In genomic region chr2:116020451-116020951, GRCm38 (mm10) we compare ENCODE assay signal across 9 mouse cellular contexts. TPM values are rescaled to one million over a fixed set of nuclear protein-coding genes. Genes with fewer than 3 reads are reported as not detected.
A peak's percentile ranks its signal among the peaks of the same experiment; 100 is the strongest.
DNase-seq lines count a peak whose midpoint lies in the region; ATAC-seq and TF ChIP-seq lines count a peak whose summit lies in the region.
"Had no signal": no experiment of that assay in that cellular context is flagged by ENCODE, and none has a peak within 500 bp of the region (broad histone marks: within the 10 kb centered on the region; RNA-seq: fewer than 3 reads in every experiment).

No protein-coding gene starts in this region.

- TF ChIP-seq EP300 in lung, postnatal 0 days (IDR thresholded peaks at IDR 0.05) = no peak

- no peak for DNase-seq in kidney, postnatal 0 days (ENCODE audit: low spot score)
- DNase-seq in kidney, postnatal 14 days = no peak
- peak; percentile 63 for DNase-seq in hindbrain, embryonic 10.5 days (ENCODE audit: low spot score)
- DNase-seq in lung, postnatal 10 days = no peak
- no peak for DNase-seq in lung, postnatal 0 days (ENCODE audit: low spot score)
- no peak for DNase-seq in urinary bladder, adult 2 months (ENCODE audit: low spot score)

- no peaks in the 10 kb centered on the region for H3K9me3 ChIP-seq in kidney, postnatal 0 days (replicated peaks; ENCODE audit: low read length)
- no peaks in the 10 kb centered on the region for H3K9me3 ChIP-seq in hindbrain, embryonic 10.5 days
- no peaks in the 10 kb centered on the region for H3K9me3 ChIP-seq in liver, embryonic 16.5 days (replicated peaks; ENCODE audit: control insufficient read depth, low read length)
- H3K9me3 ChIP-seq in stomach, embryonic 16.5 days (replicated peaks; ENCODE audit: control insufficient read depth, low read length) = no peaks in the 10 kb centered on the region
- H3K9me3 ChIP-seq in lung, postnatal 0 days (ENCODE audit: low read length) = no peaks in the 10 kb centered on the region

- H3K4me3 ChIP-seq in kidney, postnatal 0 days (replicated peaks; ENCODE audit: low read depth, low read length) = no peak overlapping the region
- H3K4me3 ChIP-seq in hindbrain, embryonic 10.5 days = peak overlapping the region; percentile 36
- no peak overlapping the region for H3K4me3 ChIP-seq in liver, embryonic 16.5 days (ENCODE audit: low read depth, low read length)
- H3K4me3 ChIP-seq in stomach, embryonic 16.5 days (replicated peaks; ENCODE audit: low read length) = no peak overlapping the region
- no peak overlapping the region for H3K4me3 ChIP-seq in lung, postnatal 0 days (ENCODE audit: low read depth, low read length)

- H3K27ac ChIP-seq in kidney, postnatal 0 days = peak overlapping the region; percentile 56
- peak overlapping the region; percentile 90 for H3K27ac ChIP-seq in hindbrain, embryonic 10.5 days
- peak overlapping the region; percentile 23 for H3K27ac ChIP-seq in liver, embryonic 16.5 days (ENCODE audit: low read length)
- peak overlapping the region; percentile 56 for H3K27ac ChIP-seq in stomach, embryonic 16.5 days (ENCODE audit: low read length)
- no peak overlapping the region for H3K27ac ChIP-seq in lung, postnatal 0 days (ENCODE audit: low read length)

- no peaks in the 10 kb centered on the region for H3K27me3 ChIP-seq in kidney, postnatal 0 days (ENCODE audit: insufficient read depth, low read length)
- no peaks in the 10 kb centered on the region for H3K27me3 ChIP-seq in hindbrain, embryonic 10.5 days (ENCODE audit: insufficient read depth, poor library complexity, severe bottlenecking)
- H3K27me3 ChIP-seq in liver, embryonic 16.5 days (ENCODE audit: control insufficient read depth, insufficient read depth, low read depth, low read length) = no peaks in the 10 kb centered on the region
- H3K27me3 ChIP-seq in stomach, embryonic 16.5 days (ENCODE audit: control insufficient read depth, insufficient read depth, low read length) = no peaks in the 10 kb centered on the region
- no peaks in the 10 kb centered on the region for H3K27me3 ChIP-seq in lung, postnatal 0 days (replicated peaks; ENCODE audit: insufficient read depth, low read length)

- 0 out of 2 replicates have a peak, but pooled peaks cover 3% of the 10 kb centered on the region for H3K36me3 ChIP-seq in kidney, postnatal 0 days (ENCODE audit: insufficient read depth, low read length)
- peaks cover 29% of the 10 kb centered on the region for H3K36me3 ChIP-seq in hindbrain, embryonic 10.5 days
- no peaks in the 10 kb centered on the region for H3K36me3 ChIP-seq in liver, embryonic 16.5 days (ENCODE audit: control insufficient read depth, insufficient read depth)
- 0 out of 2 replicates have a peak, but pooled peaks cover 3% of the 10 kb centered on the region for H3K36me3 ChIP-seq in stomach, embryonic 16.5 days (ENCODE audit: control insufficient read depth, insufficient read depth, low read length)
- no peaks in the 10 kb centered on the region for H3K36me3 ChIP-seq in lung, postnatal 0 days (ENCODE audit: insufficient read depth, low read length)
- H3K36me3 ChIP-seq: G1E had no signal

- ATAC-seq in kidney, postnatal 0 days (replicated peaks; ENCODE audit: low FRiP score, low read depth) = peak; percentile 26; the same call in 1 of the 2 replicates
- ATAC-seq in liver, embryonic 16.5 days (ENCODE audit: low read depth) = peak; percentile 30; the same call in 1 of the 2 replicates
- ATAC-seq in stomach, embryonic 16.5 days (ENCODE audit: insufficient read depth, low FRiP score) = peak; percentile 41; the same call in 1 of the 2 replicates
- ATAC-seq in lung, postnatal 0 days = no peak

- peaks cover 11% of the 10 kb centered on the region for H3K4me1 ChIP-seq in kidney, postnatal 0 days (replicated peaks; ENCODE audit: insufficient read depth, low read length)
- H3K4me1 ChIP-seq in hindbrain, embryonic 10.5 days (replicated peaks) = peaks cover 51% of the 10 kb centered on the region
- H3K4me1 ChIP-seq in liver, embryonic 16.5 days (ENCODE audit: control insufficient read depth, low read depth, low read length) = no peaks in the 10 kb centered on the region; the same call in 1 of the 2 replicates
- H3K4me1 ChIP-seq in stomach, embryonic 16.5 days (ENCODE audit: control insufficient read depth, insufficient read depth, low read length) = peaks cover 31% of the 10 kb centered on the region
- peaks cover 6% of the 10 kb centered on the region; the same call in 1 of the 2 replicates for H3K4me1 ChIP-seq in lung, postnatal 0 days (ENCODE audit: insufficient read depth, low read depth, low read length)

- no peak for TF ChIP-seq CTCF in kidney, postnatal 0 days (IDR thresholded peaks at IDR 0.05; ENCODE audit: low read depth)
- TF ChIP-seq CTCF in lung, postnatal 0 days (IDR thresholded peaks at IDR 0.05) = no peak

- WGBS in kidney, postnatal 0 days = 46% methylated on average over 5 of the region's 5 CpGs
- 5% methylated on average over 5 of the region's 5 CpGs for WGBS in hindbrain, embryonic 10.5 days
- 47% methylated on average over 5 of the region's 5 CpGs for WGBS in liver, embryonic 16.5 days (ENCODE audit: insufficient replicate concordance)
- WGBS in stomach, embryonic 16.5 days = 44% methylated on average over 5 of the region's 5 CpGs
- WGBS in lung, postnatal 0 days = 71% methylated on average over 5 of the region's 5 CpGs

- no peak overlapping the region for H3K9ac ChIP-seq in kidney, postnatal 0 days (ENCODE audit: low read depth, low read length)
- no peak overlapping the region for H3K9ac ChIP-seq in liver, embryonic 16.5 days (ENCODE audit: low read depth, low read length)
- peak overlapping the region; percentile 40 for H3K9ac ChIP-seq in stomach, embryonic 16.5 days (ENCODE audit: low read length)
- no peak overlapping the region for H3K9ac ChIP-seq in lung, postnatal 0 days (replicated peaks; ENCODE audit: low read depth)

- peak overlapping the region; percentile 19 for H3K4me2 ChIP-seq in kidney, postnatal 0 days (ENCODE audit: low read length)
- peak overlapping the region; percentile 10 for H3K4me2 ChIP-seq in liver, embryonic 16.5 days (ENCODE audit: low read depth, low read length)
- H3K4me2 ChIP-seq in stomach, embryonic 16.5 days (ENCODE audit: low read depth, low read length) = no peak overlapping the region
- H3K4me2 ChIP-seq in lung, postnatal 0 days (replicated peaks; ENCODE audit: low read depth, low read length) = no peak overlapping the region

RNA-seq across cellular contexts. Expression of gene Meis2, which starts 45.1 kb away (rescaled TPM):
- polyA plus RNA-seq in kidney, postnatal 0 days (2015; fragmentation: Nextera tagmentation; extraction: Ambion mirVana) = 52.8 and 60.4 TPM in 2 replicates
- 61.3 and 91.1 TPM in 2 replicates for polyA plus RNA-seq in hindbrain, embryonic 10.5 days (2016; fragmentation: Nextera tagmentation; extraction: Ambion mirVana)
- 1.1 and 1.6 TPM in 2 replicates for polyA plus RNA-seq in liver, embryonic 16.5 days (2015; fragmentation: Nextera tagmentation; extraction: Ambion mirVana)
- polyA plus RNA-seq in stomach, embryonic 16.5 days (2015; fragmentation: Nextera tagmentation; extraction: Ambion mirVana) = 42.8 and 43.3 TPM in 2 replicates
- polyA plus RNA-seq in lung, postnatal 0 days (2015; fragmentation: Nextera tagmentation; extraction: Ambion mirVana) = 12.0 and 16.2 TPM in 2 replicates
- 40.7 and 60.6 TPM in 2 replicates for polyA plus RNA-seq in urinary bladder, adult 2 months (2012; rRNA removed)

Comparison
In these comparisons a context has a peak if more than half of its experiments do, and no peak if none do; other contexts are left out.
1. H3K4me2 ChIP-seq: peak in kidney, postnatal 0 days (single experiment) and liver, embryonic 16.5 days (single experiment); none in stomach, embryonic 16.5 days (single experiment) and lung, postnatal 0 days (single experiment).